Mouse (Mus musculus) E14TG2a.4 (cell line): Measurements from ENCODE around the gene Megf9.

ENCODE experiments used
- CTCF ChIP-seq: conservative IDR thresholded peaks from 2 replicates; pipeline ENCODE4 v1.5.1; 2014; ENCODE audit warnings: low read length
- NANOG ChIP-seq: IDR thresholded peaks from 2 replicates; pipeline ENCODE4 v1.6.1; 2014; ENCODE audit warnings: borderline replicate concordance, low read length, mixed read lengths
- POU5F1 ChIP-seq: IDR thresholded peaks from 2 replicates; pipeline ENCODE4 v1.6.1; 2014; ENCODE audit warnings: low read length, borderline replicate concordance

GRCm38 (mm10) chr4:70553888-70554287 is 19.1 kb upstream of the Megf9 start:
- TF ChIP-seq CTCF: no peak
- no peak for TF ChIP-seq NANOG
- no peak for TF ChIP-seq POU5F1
